Mouse (Mus musculus) cerebellum, adult 2 months (tissue): ENCODE measurements around the gene Slc4a3. TPM values are rescaled to one million over a fixed set of nuclear protein-coding genes. Genes with fewer than 3 reads are reported as not detected.

ENCODE experiments used
- DNase-seq, 2 experiments: peaks; one replicate each; pipeline ENCODE4 v3.0.0; 2021
- H3K27ac ChIP-seq: fragments of 200-500 bp; 2 replicates; pipeline ENCODE4 v1.5.1; 2012; ENCODE audit warnings: low read length, control low read depth, inconsistent platforms; ENCODE audit not compliant: insufficient read depth
- H3K27me3 ChIP-seq: fragments of 200-500 bp; 2 replicates; pipeline ENCODE4 v1.6.1; 2012; ENCODE audit warnings: inconsistent platforms, mild to moderate bottlenecking, low read length, moderate library complexity; ENCODE audit not compliant: control insufficient read depth, insufficient read depth
- H3K4me1 ChIP-seq: fragments of 200-500 bp; 2 replicates; pipeline ENCODE4 v1.6.1; 2011; ENCODE audit warnings: low read length; ENCODE audit not compliant: control insufficient read depth, insufficient read depth
- H3K4me3 ChIP-seq: fragments of 200-500 bp; replicated peaks from 2 replicates; pipeline ENCODE3; 2011; ENCODE audit warnings: mild to moderate bottlenecking, low read depth, low read length, control low read depth; ENCODE audit not compliant: insufficient read depth
- CTCF ChIP-seq: fragments of 200-500 bp; IDR thresholded peaks from 2 replicates; pipeline ENCODE4 v1.5.1; 2011; ENCODE audit warnings: low read depth, mild to moderate bottlenecking, control low read depth, low read length, moderate library complexity, borderline replicate concordance; ENCODE audit not compliant: insufficient read depth
- POLR2A ChIP-seq: fragments of 200-500 bp; IDR thresholded peaks from 2 replicates; pipeline ENCODE4 v1.6.1; 2011; ENCODE audit warnings: low read length, control low read depth, borderline replicate concordance; ENCODE audit not compliant: insufficient read depth
- WGBS: fragments of 180-500 bp; shearing (Covaris S2); methylation state at CpG from one replicate; pipeline ENCODE4 v1.1.7; 2018; 5-methylcytosine and 5-hydroxymethylcytosine counted together
- polyA plus RNA-seq: library from polyadenylated mRNA; depleted of rRNA; stranded (reverse); fragments of >200 nt; gene quantifications from 2 replicates; pipeline ENCODE4 v1.2.3, GENCODE M21; 2012

Slc4a3 gene
- polyA plus RNA-seq, 1 experiment: 99.6 TPM

DNA sequence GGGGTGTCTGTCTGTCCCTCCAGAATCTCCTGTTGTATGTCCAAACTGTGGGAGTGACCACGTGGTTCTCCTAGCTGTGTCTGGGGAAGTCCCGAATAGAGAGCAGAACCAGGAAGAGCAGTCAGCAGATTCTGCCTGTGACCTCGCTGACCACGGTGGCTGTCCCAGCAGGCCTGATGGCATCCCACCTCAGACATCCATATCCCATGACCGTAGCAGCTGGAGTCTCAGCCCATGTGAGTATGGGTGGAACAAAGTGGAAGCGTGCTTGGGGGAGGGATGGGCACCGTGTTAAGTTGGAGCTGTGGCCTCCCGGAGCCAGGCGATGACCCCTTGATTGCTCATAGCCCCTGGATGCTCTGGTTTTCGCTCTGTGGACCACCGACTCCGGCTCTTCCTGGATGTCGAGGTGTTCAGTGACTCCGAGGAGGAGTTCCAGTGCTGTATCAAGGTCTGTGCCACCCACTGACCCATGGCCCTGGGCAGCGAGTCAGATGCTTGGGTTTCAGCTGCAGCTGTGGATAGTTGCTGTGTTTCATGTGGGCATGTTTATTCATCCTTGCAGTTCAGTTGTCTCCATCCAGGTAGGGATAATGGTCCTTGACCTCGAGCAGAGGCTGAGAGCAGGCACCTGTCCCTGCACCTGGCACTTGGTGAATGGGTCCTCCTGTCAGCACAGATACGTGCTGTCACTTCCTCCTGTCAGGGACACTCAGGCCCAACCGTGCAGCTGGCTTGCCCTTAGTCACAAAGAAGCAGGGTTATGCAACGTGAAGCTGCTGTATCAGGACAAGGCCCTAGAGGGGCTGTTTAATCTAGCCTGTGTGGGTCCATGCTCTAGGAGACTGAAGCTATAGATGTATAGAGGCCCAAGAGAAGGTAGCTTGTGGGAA, 13.5 kb upstream of the Slc4a3 start:
- no peaks in the 10 kb centered on the region for H3K27me3 ChIP-seq
- WGBS: 90% methylated on average over 19 of the region's 19 CpGs
- TF ChIP-seq POLR2A (no peak), CTCF (no peak)
- H3K4me1 ChIP-seq: no peaks in the 10 kb centered on the region
- H3K27ac ChIP-seq: no peak overlapping the region
- no peak overlapping the region for H3K4me3 ChIP-seq
- no peak for DNase-seq

DNA sequence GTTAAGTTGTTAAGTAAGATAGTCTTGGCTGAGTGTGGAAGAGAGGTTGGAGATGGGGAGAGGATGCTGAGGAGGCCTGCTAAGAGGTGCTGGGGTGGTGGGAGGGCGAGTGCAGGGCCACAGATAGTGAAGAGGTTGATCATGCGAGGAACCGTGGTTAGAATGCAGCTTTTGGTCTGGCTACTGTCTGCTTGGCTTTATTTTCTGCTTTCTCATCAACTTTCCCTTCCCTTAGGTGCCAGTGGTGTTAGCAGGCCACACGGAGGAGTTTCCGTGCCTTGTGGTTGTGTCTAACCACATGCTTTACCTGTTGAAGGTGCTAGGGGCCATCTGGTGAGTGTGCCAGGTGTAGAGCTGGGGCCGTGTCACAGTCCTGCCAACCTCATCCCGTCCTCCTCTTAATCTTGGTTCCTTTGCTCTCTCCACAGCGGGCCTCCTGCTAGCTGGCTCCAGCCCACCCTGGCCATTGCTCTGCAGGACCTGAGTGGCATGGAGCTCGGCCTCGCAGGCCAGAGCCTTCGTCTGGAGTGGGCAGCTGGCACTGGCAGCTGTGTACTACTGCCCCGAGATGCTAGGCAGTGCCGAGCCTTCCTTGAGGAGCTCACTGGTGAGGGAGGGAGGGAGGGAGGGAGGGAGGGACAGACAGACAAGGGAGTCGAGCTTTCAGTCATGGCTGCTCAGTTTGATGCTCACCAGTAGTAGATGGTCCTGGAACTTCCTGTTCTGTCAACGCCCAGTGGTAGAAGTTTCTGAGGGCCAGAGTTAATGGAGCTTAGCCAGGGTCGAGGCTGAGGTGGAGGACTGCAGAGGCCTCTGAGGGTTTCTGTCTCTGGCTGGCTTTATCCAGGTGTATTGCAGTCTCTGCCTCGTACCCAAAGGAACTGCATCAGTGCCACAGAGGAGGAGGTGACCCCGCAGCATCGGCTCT, 12.5 kb upstream of the Slc4a3 start:
- TF ChIP-seq CTCF: no peak
- TF ChIP-seq POLR2A: no peak
- WGBS: 86% methylated on average over 19 of the region's 19 CpGs
- H3K4me1 ChIP-seq: no peaks in the 10 kb centered on the region
- no peak for DNase-seq
- H3K27me3 ChIP-seq: no peaks in the 10 kb centered on the region
- no peak overlapping the region for H3K27ac ChIP-seq
- no peak overlapping the region for H3K4me3 ChIP-seq

DNA sequence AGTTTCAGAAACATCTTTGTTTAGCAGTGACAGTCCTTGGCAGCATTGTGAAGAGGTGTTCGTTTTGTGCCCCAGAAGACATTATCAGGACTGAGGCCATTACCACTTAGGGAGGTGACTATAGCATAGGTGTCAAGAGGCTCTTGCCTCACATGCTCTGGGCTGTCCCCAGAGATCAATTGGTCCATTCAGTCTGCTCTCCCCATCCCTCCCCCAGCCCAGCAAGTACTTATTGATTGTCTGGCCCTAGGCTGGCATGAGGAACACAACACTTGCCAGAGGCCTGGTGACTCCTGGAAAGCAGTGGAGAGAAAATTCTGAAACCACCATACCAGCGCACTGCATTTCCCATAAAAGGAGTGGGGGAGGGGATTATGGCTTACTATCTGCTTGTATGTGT, 8.5 kb upstream of the Slc4a3 start:
- no peak overlapping the region for H3K27ac ChIP-seq
- WGBS: 69% methylated on average over 2 of the region's 2 CpGs
- no peak for DNase-seq

DNA sequence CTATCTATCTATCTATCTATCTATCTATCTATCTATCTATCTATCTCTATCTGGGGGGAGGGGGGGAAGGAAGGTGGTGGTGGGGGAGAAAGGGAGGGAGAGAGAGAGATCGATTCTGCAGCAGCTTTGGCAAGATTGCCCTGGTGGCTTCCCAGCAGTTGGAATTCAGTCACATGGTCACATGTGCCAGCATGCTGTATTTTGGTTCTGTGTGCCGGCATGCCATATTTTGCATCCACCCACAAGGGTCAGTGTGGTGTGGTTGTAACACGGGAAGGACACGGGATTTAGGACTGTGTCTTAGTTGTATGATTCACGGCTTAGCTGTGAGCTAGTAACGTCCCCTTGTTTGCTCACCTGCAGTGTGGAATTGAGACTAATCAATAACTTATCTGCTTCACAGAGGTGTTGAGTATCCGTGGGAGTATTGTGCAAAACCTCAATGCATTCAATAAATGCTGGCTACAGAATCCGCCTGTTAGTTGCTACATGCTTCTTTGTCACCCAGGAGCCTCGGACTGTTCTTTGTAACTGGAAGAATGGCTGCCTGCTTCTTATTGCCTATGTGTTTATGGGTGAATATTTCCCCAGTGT, 7.4 kb upstream of the Slc4a3 start:
- WGBS: 72% methylated on average over 9 of the region's 9 CpGs
- Histone ChIP-seq H3K27ac (no peak overlapping the region), H3K4me1 (no peaks in the 10 kb centered on the region), H3K4me3 (no peak overlapping the region), H3K27me3 (no peaks in the 10 kb centered on the region)
- DNase-seq: no peak
- no peak for TF ChIP-seq CTCF
- no peak for TF ChIP-seq POLR2A

More for the DNA sequence above, 8.5 kb upstream of the Slc4a3 start:
- Histone ChIP-seq H3K4me1 (no peaks in the 10 kb centered on the region), H3K4me3 (no peak overlapping the region), H3K27me3 (no peaks in the 10 kb centered on the region)
- TF ChIP-seq CTCF (no peak), POLR2A (no peak)

DNA sequence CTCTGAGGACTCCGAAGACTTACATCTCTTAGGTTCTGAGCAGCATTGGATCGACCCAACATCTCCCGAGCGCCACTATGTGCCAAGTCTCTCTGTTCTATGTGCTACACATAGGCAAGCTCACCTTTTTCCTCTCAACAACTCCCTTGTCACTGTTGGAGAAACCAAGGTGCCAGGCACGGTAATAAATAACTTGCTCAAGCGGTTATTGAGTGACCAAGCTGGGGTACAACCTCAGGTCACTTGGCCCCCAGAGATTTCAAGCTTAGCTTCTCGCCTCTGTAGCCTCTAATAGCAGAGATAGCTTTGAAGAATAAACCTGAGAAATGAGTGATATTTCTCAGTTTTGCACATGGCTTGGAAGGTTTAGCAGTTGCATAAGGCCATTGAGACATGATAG, 4.6 kb upstream of the Slc4a3 start:
- Histone ChIP-seq H3K27ac (no peak overlapping the region), H3K4me3 (no peak overlapping the region), H3K27me3 (no peaks in the 10 kb centered on the region), H3K4me1 (no peaks in the 10 kb centered on the region)
- no peak for DNase-seq
- TF ChIP-seq POLR2A: no peak
- WGBS: 92% methylated on average over 7 of the region's 7 CpGs

DNA sequence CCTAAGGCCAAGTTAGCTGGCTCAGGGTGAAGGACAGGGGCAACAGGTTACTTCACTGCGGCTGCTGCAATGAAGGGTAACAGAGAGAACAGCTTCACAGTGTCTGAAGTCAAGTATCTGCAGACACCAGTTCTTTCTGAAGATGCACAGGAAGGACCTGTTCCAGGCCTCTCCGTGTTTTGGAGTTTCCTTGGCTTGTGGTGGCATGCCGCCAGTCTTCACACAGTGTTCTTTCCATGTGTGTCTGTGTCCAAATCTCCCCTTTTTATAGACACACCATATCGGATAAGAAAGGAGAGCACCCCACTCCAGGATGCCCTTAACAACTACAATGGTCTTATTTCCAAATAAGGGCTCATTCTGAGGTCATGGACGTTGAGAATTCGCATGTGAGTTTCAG, 1.7 kb upstream of the Slc4a3 start:
- H3K4me3 ChIP-seq: no peak overlapping the region
- 82% methylated on average over 6 of the region's 6 CpGs for WGBS
- TF ChIP-seq POLR2A (no peak), CTCF (no peak)
- peaks cover 17% of the 10 kb centered on the region for H3K4me1 ChIP-seq
- no peak for DNase-seq
- H3K27me3 ChIP-seq: no peaks in the 10 kb centered on the region
- no peak overlapping the region for H3K27ac ChIP-seq

DNA sequence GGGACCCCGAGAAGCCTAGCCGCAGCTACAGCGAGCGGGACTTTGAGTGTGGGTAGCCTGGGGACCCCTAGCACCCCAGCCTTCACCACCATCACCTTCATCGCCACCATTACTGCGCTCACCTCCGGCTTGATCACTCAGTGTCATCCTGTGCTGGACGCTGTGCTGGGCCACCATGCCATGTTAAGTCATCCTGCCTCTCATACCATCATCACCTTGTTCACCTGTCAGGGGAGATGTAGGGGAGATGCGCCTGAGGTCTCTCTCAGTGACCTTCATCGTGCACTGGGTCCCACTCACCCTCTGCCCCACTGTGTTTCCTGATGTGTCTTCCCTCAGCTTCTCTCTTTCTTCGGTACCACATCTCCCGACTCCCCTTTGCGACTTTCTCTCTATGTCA, 1.3 kb downstream of the Slc4a3 start:
- no peak overlapping the region for H3K27ac ChIP-seq
- no peak for DNase-seq
- H3K27me3 ChIP-seq: no peaks in the 10 kb centered on the region
- WGBS: 95% methylated on average over 13 of the region's 13 CpGs
- peaks cover 17% of the 10 kb centered on the region for H3K4me1 ChIP-seq
- H3K4me3 ChIP-seq: no peak overlapping the region
- TF ChIP-seq CTCF (no peak), POLR2A (no peak)

DNA sequence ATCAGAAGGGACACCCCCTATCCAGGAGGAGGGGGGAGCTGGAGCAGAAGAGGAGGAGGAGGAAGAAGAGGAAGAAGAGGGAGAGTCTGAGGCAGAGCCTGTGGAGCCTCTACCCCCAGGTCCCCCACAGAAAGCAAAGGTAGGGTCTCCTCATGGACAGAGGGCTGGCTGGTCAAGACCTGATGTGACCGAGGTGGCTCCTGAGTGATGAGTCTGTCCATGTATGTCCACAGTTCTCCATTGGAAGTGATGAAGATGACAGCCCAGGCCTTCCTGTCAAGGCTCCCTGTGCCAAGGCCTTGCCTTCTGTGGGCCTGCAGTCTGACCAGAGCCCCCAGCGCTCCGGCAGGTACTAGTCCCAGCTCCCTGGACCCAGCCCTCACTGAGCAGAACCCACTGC, 2.0 kb downstream of the Slc4a3 start:
- Histone ChIP-seq H3K27me3 (no peaks in the 10 kb centered on the region), H3K4me1 (peaks cover 17% of the 10 kb centered on the region), H3K27ac (no peak overlapping the region), H3K4me3 (no peak overlapping the region)
- no peak for DNase-seq
- WGBS: 96% methylated on average over 3 of the region's 3 CpGs
- TF ChIP-seq POLR2A: no peak
- TF ChIP-seq CTCF: no peak
